31 mouse cellular contexts compared by ENCODE assay signal in genomic region chr2:70419336-70419735, GRCm38 (mm10). TPM values are rescaled to one million over a fixed set of nuclear protein-coding genes. Genes with fewer than 3 reads are reported as not detected.
"Had no signal": no experiment of that assay in that cellular context is flagged by ENCODE, and none has a peak within 500 bp of the region (broad histone marks: within the 10 kb centered on the region; RNA-seq: fewer than 3 reads in every experiment).

No protein-coding gene starts in this region.

- H3K4me3 ChIP-seq: heart, embryonic 10.5 days; heart, embryonic 12.5 days; heart, embryonic 13.5 days; heart, embryonic 15.5 days; hindbrain, embryonic 10.5 days; hindbrain, embryonic 12.5 days; hindbrain, embryonic 13.5 days; hindbrain, embryonic 15.5 days; intestine, embryonic 15.5 days; kidney, embryonic 15.5 days; layer of hippocampus, adult 2 months; left cerebral cortex, adult 2 months had no signal

- H3K27me3 ChIP-seq: heart, embryonic 12.5 days; heart, embryonic 13.5 days; heart, embryonic 15.5 days; hindbrain, embryonic 12.5 days; hindbrain, embryonic 13.5 days; hindbrain, embryonic 15.5 days; intestine, embryonic 15.5 days; kidney, embryonic 15.5 days had no signal

- DNase-seq: heart, postnatal 10 days; heart, postnatal 14 days; heart, postnatal 36 days; heart, postnatal 4 days; kidney, adult 11 months; kidney, adult 18-20 months; kidney, adult 2 months; kidney, adult 9 months; kidney, postnatal 10 days; kidney, postnatal 14 days; kidney, postnatal 25 days; kidney, postnatal 36 days; kidney, postnatal 4 days; layer of hippocampus, adult 9-11 months; layer of hippocampus, postnatal 36 days had no signal

- H3K36me3 ChIP-seq: heart, embryonic 10.5 days; heart, embryonic 13.5 days; heart, embryonic 15.5 days; hindbrain, embryonic 10.5 days; hindbrain, embryonic 12.5 days; hindbrain, embryonic 13.5 days; hindbrain, embryonic 15.5 days; intestine, embryonic 15.5 days; kidney, embryonic 15.5 days had no signal

- H3K27ac ChIP-seq: heart, embryonic 10.5 days; heart, embryonic 13.5 days; heart, embryonic 15.5 days; hindbrain, embryonic 10.5 days; hindbrain, embryonic 12.5 days; hindbrain, embryonic 13.5 days; hindbrain, embryonic 14.5 days; hindbrain, embryonic 15.5 days; hindbrain, postnatal 0 days; intestine, embryonic 15.5 days; kidney, embryonic 15.5 days; kidney, postnatal 0 days; layer of hippocampus, adult 2 months; left cerebral cortex, adult 2 months had no signal

- H3K4me1 ChIP-seq: hindbrain, embryonic 10.5 days; hindbrain, embryonic 12.5 days; hindbrain, embryonic 13.5 days; hindbrain, embryonic 15.5 days; intestine, embryonic 15.5 days had no signal

RNA-seq across cellular contexts. Expression of gene Sp5, which starts 55.4 kb away (rescaled TPM):
- polyA plus RNA-seq: inflammation-experienced regulatory T-cells, adult 6 months had no signal
